Mouse (Mus musculus) brain, embryonic 14.5 days (tissue): Measurements from ENCODE around the gene Uqcc1.

Source experiments
- CTCF ChIP-seq: fragments of 200-500 bp; IDR thresholded peaks from 2 replicates; pipeline ENCODE4 v1.5.1; 2012; ENCODE audit warnings: inconsistent platforms, mild to moderate bottlenecking, moderate library complexity, borderline replicate concordance; ENCODE audit not compliant: insufficient read depth, insufficient read length; ENCODE audit errors: extremely low read depth
- POLR2A ChIP-seq: fragments of 200-500 bp; IDR thresholded peaks from 2 replicates; pipeline ENCODE4 v1.6.1; 2012; ENCODE audit warnings: mild to moderate bottlenecking, inconsistent platforms, borderline replicate concordance; ENCODE audit not compliant: poor library complexity, insufficient read depth, insufficient read length, severe bottlenecking; ENCODE audit errors: extremely low read depth

- TF ChIP-seq POLR2A (no peak), CTCF (no peak)
These were observed 110.5 kb downstream of the Uqcc1 start for GRCm38 (mm10) chr2:155819449-155820251.
